Mouse (Mus musculus): ENCODE measurements around the gene Shroom3. TPM values are rescaled to one million over a fixed set of nuclear protein-coding genes. Genes with fewer than 3 reads are reported as not detected.

Shroom3 gene
- polyA plus RNA-seq (2015; fragmentation: Nextera tagmentation; extraction: Ambion mirVana) = 1.7 and 2.1 TPM in 2 replicates

DNA sequence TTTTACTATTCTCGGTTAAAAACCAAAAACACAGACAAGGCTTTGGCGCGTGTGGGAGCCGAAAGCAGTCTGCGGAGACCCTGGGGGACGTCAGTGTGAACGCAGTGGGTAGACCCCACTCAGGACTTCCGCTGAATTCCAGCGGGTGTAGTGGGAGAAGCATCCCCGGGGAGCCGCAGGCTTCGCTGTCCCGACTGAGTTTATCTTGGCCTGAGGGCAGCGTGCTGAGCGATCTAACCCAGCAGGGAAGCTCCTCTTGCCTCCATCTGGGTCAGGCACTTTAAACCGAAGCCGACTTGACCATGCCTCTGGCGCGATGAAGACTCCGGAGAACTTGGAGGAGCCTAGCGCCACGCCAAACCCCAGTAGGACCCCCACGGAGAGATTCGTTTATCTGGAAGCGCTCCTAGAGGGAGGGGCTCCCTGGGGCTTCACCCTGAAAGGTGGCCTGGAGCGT is at the start of gene Shroom3:
TSS of gene Shroom3 (plus strand) at position 85 of the 457 bp plus-strand sequence.
- Histone ChIP-seq H3K9me3 (no peaks in the 10 kb centered on the region), H3K27me3 (peaks cover 3% of the 10 kb centered on the region; the same call in 1 of the 2 replicates), H3K4me3 (peak within 1 kb of the TSS; percentile 51), H3K36me3 (no peaks in the 10 kb centered on the region), H3K4me2 (peak within 1 kb of the TSS; percentile 97), H3K9ac (peak within 1 kb of the TSS; percentile 71), H3K4me1 (peaks cover 6% of the 10 kb centered on the region; the same call in 1 of the 2 replicates), H3K27ac (no peak within 1 kb of the TSS)
- no peak for ATAC-seq (ENCODE audit: insufficient number of reproducible peaks, insufficient read depth, low FRiP score, low TSS enrichment, low read depth)
- WGBS = under 1% methylated on average over 26 of the region's 26 CpGs

- Histone ChIP-seq H3K4me3 (no peak overlapping the region), H3K4me2 (no peak overlapping the region), H3K27ac (no peak overlapping the region), H3K27me3 (no peaks in the 10 kb centered on the region), H3K9me3 (no peaks in the 10 kb centered on the region), H3K4me1 (no peaks in the 10 kb centered on the region), H3K9ac (no peak overlapping the region), H3K36me3 (no peaks in the 10 kb centered on the region)
- ATAC-seq (ENCODE audit: insufficient number of reproducible peaks, insufficient read depth, low FRiP score, low TSS enrichment, low read depth) = no peak
- WGBS = 58% methylated on average over 4 of the region's 4 CpGs
Measured at GRCm38 (mm10) chr5:92633526-92633925, 49.7 kb upstream of the Shroom3 start.

DNA sequence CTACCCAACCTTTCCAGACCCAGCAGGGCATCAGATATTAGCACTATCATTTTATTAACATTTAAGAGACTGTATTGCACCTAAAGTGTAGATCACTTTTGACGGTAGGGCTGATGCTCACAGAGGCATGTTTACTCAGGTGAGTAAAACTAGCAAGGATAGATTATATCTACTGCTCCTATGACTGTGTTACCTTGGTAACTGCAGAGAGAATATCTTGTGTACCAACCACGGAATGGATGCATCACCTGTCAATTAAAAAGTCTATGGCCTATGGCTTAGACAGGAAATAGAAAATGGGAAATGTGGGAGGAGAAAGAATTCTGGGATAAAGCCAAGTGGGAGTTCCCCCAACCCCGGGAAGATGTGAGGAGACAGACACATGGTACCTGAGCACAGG is 48.3 kb upstream of the Shroom3 start:
- no peaks in the 10 kb centered on the region for H3K27me3 ChIP-seq
- no peak overlapping the region for H3K4me3 ChIP-seq
- no peak overlapping the region for H3K9ac ChIP-seq
- H3K4me1 ChIP-seq = no peaks in the 10 kb centered on the region
- 75% methylated on average over 3 of the region's 3 CpGs for WGBS
- no peaks in the 10 kb centered on the region for H3K9me3 ChIP-seq
- H3K4me2 ChIP-seq = no peak overlapping the region
- H3K36me3 ChIP-seq = no peaks in the 10 kb centered on the region
- no peak overlapping the region for H3K27ac ChIP-seq
- ATAC-seq (ENCODE audit: insufficient number of reproducible peaks, insufficient read depth, low FRiP score, low TSS enrichment, low read depth) = no peak

DNA sequence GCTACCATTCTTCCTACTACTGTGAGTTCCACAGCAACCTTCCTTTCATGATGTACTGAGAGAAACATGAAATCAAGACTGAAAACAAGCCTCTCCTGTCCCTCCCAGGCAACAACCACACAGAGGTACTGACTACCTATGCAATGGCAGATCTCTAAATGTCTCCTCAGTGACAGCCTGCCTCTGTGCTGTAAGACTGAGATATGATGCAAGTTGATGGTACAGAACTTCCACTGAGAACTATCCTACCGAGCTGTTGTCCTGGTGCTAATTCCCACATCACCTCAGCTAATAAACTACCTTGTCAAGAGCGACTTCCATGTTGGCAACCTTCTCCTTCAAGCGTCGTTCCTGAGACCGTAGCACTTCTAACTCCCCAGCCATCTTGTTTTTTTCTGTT is 47.3 kb upstream of the Shroom3 start:
- Histone ChIP-seq H3K27me3 (no peaks in the 10 kb centered on the region), H3K4me2 (no peak overlapping the region), H3K36me3 (no peaks in the 10 kb centered on the region), H3K9me3 (no peaks in the 10 kb centered on the region), H3K4me3 (no peak overlapping the region), H3K27ac (no peak overlapping the region), H3K9ac (no peak overlapping the region), H3K4me1 (no peaks in the 10 kb centered on the region)
- WGBS = 88% methylated on average over 5 of the region's 5 CpGs
- ATAC-seq (ENCODE audit: insufficient number of reproducible peaks, insufficient read depth, low FRiP score, low TSS enrichment, low read depth) = no peak

DNA sequence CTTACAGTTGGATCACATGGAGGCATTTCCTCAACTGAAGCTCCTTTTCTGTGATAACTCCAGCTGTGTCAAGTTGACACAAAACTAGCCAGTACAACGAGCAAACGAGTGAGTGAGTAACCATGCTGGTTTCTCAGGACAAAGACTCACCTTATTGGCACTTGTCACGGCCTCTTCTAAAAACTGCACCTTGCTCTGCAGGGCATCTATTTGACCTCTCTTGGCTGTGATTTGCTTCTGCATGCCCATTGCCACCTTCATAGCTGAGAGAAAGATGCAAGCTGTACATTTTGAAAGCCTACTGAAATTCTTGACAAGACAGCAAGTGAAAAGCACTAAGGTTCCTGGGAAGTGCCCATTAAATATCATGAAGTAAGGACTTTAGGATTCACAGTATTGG is 42.4 kb upstream of the Shroom3 start:
- no peaks in the 10 kb centered on the region for H3K4me1 ChIP-seq
- WGBS = 83% methylated on average over 3 of the region's 3 CpGs
- no peak overlapping the region for H3K4me3 ChIP-seq
- no peak overlapping the region for H3K9ac ChIP-seq
- no peak overlapping the region for H3K4me2 ChIP-seq
- no peaks in the 10 kb centered on the region for H3K36me3 ChIP-seq
- no peak overlapping the region for H3K27ac ChIP-seq
- ATAC-seq (ENCODE audit: insufficient number of reproducible peaks, insufficient read depth, low FRiP score, low TSS enrichment, low read depth) = no peak
- H3K27me3 ChIP-seq = no peaks in the 10 kb centered on the region
- no peaks in the 10 kb centered on the region for H3K9me3 ChIP-seq

GRCm38 (mm10) chr5:92656256-92656655 is 27.0 kb upstream of the Shroom3 start:
- H3K4me3 ChIP-seq = no peak overlapping the region
- H3K9ac ChIP-seq = no peak overlapping the region
- H3K36me3 ChIP-seq = no peaks in the 10 kb centered on the region
- no peaks in the 10 kb centered on the region for H3K4me1 ChIP-seq
- no peaks in the 10 kb centered on the region for H3K9me3 ChIP-seq
- no peaks in the 10 kb centered on the region for H3K27me3 ChIP-seq
- H3K4me2 ChIP-seq = no peak overlapping the region
- WGBS = 14% methylated on average over 1 of the region's 1 CpGs
- ATAC-seq (ENCODE audit: insufficient number of reproducible peaks, insufficient read depth, low FRiP score, low TSS enrichment, low read depth) = no peak
- H3K27ac ChIP-seq = no peak overlapping the region

- no peaks in the 10 kb centered on the region for H3K27me3 ChIP-seq
- 69% methylated on average over 2 of the region's 2 CpGs for WGBS
- no peak for ATAC-seq (ENCODE audit: insufficient number of reproducible peaks, insufficient read depth, low FRiP score, low TSS enrichment, low read depth)
- no peaks in the 10 kb centered on the region for H3K9me3 ChIP-seq
- no peak overlapping the region for H3K27ac ChIP-seq
- H3K36me3 ChIP-seq = no peaks in the 10 kb centered on the region
- H3K4me1 ChIP-seq = no peaks in the 10 kb centered on the region
- H3K9ac ChIP-seq = no peak overlapping the region
- H3K4me2 ChIP-seq = no peak overlapping the region
- no peak overlapping the region for H3K4me3 ChIP-seq
Measured at GRCm38 (mm10) chr5:92664321-92664720, 18.9 kb upstream of the Shroom3 start.

- Histone ChIP-seq H3K4me1 (no peaks in the 10 kb centered on the region), H3K9me3 (no peaks in the 10 kb centered on the region), H3K9ac (no peak overlapping the region), H3K4me3 (no peak overlapping the region), H3K4me2 (no peak overlapping the region), H3K36me3 (no peaks in the 10 kb centered on the region), H3K27me3 (no peaks in the 10 kb centered on the region), H3K27ac (no peak overlapping the region)
- 64% methylated on average over 5 of the region's 5 CpGs for WGBS
- no peak for ATAC-seq (ENCODE audit: insufficient number of reproducible peaks, insufficient read depth, low FRiP score, low TSS enrichment, low read depth)
Measured at GRCm38 (mm10) chr5:92666860-92667259, 16.4 kb upstream of the Shroom3 start.

DNA sequence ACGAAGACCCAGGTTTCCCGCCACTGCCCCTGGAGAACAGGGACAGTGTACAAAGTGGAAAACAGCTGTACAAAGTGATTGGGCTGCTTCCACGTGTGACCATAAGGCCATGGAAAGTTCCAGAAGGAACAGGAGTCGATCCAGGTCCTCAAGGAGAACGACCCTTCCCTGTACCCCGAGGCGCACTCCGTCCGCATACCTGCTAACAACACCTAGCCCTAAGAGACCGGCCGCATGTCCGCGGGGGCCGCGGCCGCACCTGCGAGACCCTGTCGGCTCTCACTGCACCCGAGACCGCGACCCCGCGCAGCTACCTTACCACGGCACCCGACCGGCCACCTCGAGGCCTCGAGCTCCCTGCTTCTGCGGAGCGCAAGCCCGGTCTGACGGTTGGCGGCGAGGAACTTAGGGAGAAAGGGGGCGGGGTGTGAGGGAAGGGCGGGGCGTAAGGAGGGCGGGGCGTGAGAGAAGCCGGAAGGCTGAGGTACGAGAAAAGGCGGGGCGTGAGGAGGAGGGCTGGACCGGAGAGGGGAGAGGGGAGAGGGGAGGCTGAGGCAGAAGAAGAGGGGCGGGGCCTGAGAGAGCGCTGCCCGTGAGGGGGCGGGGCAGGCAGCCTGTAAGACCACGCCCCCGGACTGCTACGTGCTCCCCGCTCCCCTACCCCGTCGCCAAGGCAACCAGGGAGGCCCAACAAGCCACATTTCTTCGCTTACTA is 8.2 kb upstream of the Shroom3 start, which contains the start of gene Ccdc158:
TSS of gene Ccdc158 (minus strand) at position 413 of the 715 bp plus-strand sequence.
- Histone ChIP-seq H3K9ac (peak within 1 kb of the TSS; percentile 63), H3K4me2 (peak within 1 kb of the TSS; percentile 76), H3K4me3 (peak within 1 kb of the TSS; percentile 49), H3K36me3 (no peaks in the 10 kb centered on the region), H3K27me3 (0 out of 2 replicates have a peak, but pooled peaks cover 4% of the 10 kb centered on the region), H3K9me3 (no peaks in the 10 kb centered on the region), H3K27ac (no peak within 1 kb of the TSS), H3K4me1 (0 out of 2 replicates have a peak, but pooled peaks cover 2% of the 10 kb centered on the region)
- peak; percentile 81 for ATAC-seq (ENCODE audit: insufficient number of reproducible peaks, insufficient read depth, low FRiP score, low TSS enrichment, low read depth)
- whole genome bisulfite sequencing = 13% methylated on average over 45 of the region's 55 CpGs

DNA sequence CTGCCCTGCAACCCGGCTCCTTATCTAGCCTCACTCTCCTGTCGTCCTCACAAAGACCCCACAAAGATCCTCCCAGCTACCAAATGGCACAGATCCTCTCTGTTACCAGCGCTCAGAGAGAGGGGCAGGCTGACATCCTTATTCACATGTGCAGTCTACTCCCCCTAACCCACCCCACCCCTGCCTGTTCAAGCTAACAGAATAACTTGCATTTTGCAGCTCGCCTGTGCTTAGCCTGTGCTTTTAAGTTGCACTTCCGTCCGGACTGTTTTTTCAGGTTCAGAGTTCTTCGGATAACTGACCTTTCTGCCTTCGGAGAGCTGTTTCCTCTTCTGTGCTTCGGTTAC is 7.7 kb upstream of the Shroom3 start:
- Histone ChIP-seq H3K9ac (peak overlapping the region; percentile 58), H3K4me2 (peak overlapping the region; percentile 76), H3K36me3 (no peaks in the 10 kb centered on the region), H3K27me3 (0 out of 2 replicates have a peak, but pooled peaks cover 4% of the 10 kb centered on the region), H3K4me1 (0 out of 2 replicates have a peak, but pooled peaks cover 2% of the 10 kb centered on the region), H3K4me3 (peak overlapping the region; percentile 49), H3K9me3 (no peaks in the 10 kb centered on the region), H3K27ac (no peak overlapping the region)
- WGBS = under 1% methylated on average over 9 of the region's 9 CpGs
- ATAC-seq (ENCODE audit: insufficient number of reproducible peaks, insufficient read depth, low FRiP score, low TSS enrichment, low read depth) = peak; percentile 62

GRCm38 (mm10) chr5:92679441-92679840 is 3.8 kb upstream of the Shroom3 start:
- Histone ChIP-seq H3K36me3 (no peaks in the 10 kb centered on the region), H3K9me3 (no peaks in the 10 kb centered on the region), H3K4me1 (peaks cover 9% of the 10 kb centered on the region; the same call in 1 of the 2 replicates), H3K9ac (no peak overlapping the region), H3K4me2 (no peak overlapping the region), H3K4me3 (no peak overlapping the region), H3K27me3 (peaks cover 6% of the 10 kb centered on the region; the same call in 1 of the 2 replicates), H3K27ac (no peak overlapping the region)
- ATAC-seq (ENCODE audit: insufficient number of reproducible peaks, insufficient read depth, low FRiP score, low TSS enrichment, low read depth) = no peak
- 22% methylated on average over 4 of the region's 4 CpGs for WGBS

DNA sequence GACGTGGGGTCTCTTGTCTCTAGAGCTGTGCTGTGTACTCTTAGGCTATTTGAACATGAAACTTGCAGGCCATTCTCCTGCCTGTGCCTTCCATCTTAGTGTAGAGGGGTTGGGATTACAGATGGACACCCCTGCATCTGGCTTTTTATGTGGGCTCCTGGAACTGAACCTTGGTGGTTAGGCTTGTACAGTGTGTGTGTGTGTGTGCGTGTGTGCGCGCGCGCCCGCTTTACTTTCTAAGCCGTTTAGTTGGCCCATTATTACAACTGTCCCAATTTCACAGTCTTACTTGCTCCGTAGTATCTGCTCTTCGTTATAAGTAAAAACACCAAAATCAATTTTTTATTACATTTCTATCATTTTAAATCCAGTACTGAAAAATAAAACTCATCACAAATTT is 1.4 kb upstream of the Shroom3 start:
- ATAC-seq (ENCODE audit: insufficient number of reproducible peaks, insufficient read depth, low FRiP score, low TSS enrichment, low read depth) = no peak
- no peaks in the 10 kb centered on the region for H3K9me3 ChIP-seq
- 79% methylated on average over 10 of the region's 10 CpGs for whole genome bisulfite sequencing
- H3K27ac ChIP-seq = no peak overlapping the region
- H3K4me1 ChIP-seq = peaks cover 6% of the 10 kb centered on the region; the same call in 1 of the 2 replicates
- H3K27me3 ChIP-seq = peaks cover 3% of the 10 kb centered on the region; the same call in 1 of the 2 replicates
- no peak overlapping the region for H3K4me3 ChIP-seq
- H3K9ac ChIP-seq = no peak overlapping the region
- no peaks in the 10 kb centered on the region for H3K36me3 ChIP-seq
- H3K4me2 ChIP-seq = no peak overlapping the region
